Mouse (Mus musculus) thymus, postnatal 10 days (tissue): ENCODE data around the gene Cln5.

Source experiments
- DNase-seq, 2 experiments: peaks; one replicate each; pipeline ENCODE4 v3.0.0; 2021; ENCODE audit warnings: low spot score in 2 of 2

Gene Cln5

GRCm38 (mm10) chr14:103069864-103070611, at the start of gene Cln5:
Cln5 (plus strand) TSS chr14:103070216.
- peak; percentile 86 for DNase-seq

GRCm38 (mm10) chr14:103029203-103029602, 40.8 kb upstream of the Cln5 start:
- DNase-seq = no peak

- peak; percentile 15 to 30 for DNase-seq
Observed at GRCm38 (mm10) chr14:103033271-103033823, 36.7 kb upstream of the Cln5 start.

GRCm38 (mm10) chr14:103034076-103034475, 35.9 kb upstream of the Cln5 start:
- no peak for DNase-seq

- no peak for DNase-seq
Observed at GRCm38 (mm10) chr14:103037016-103037415, 33.0 kb upstream of the Cln5 start.

GRCm38 (mm10) chr14:103046677-103047076, 23.3 kb upstream of the Cln5 start, which contains the start of gene Acod1:
Acod1 (plus strand) TSS chr14:103046977.
- DNase-seq = no peak

GRCm38 (mm10) chr14:103048292-103049086, 21.5 kb upstream of the Cln5 start:
- no peak for DNase-seq

- peak; percentile 69 to 86 for DNase-seq
Observed at GRCm38 (mm10) chr14:103051159-103051769, 18.8 kb upstream of the Cln5 start.

- DNase-seq = no peak
Observed at GRCm38 (mm10) chr14:103054731-103055130, 15.3 kb upstream of the Cln5 start.

- DNase-seq = no peak
Observed at GRCm38 (mm10) chr14:103056601-103057000, 13.4 kb upstream of the Cln5 start.

GRCm38 (mm10) chr14:103058998-103059397, 11.0 kb upstream of the Cln5 start:
- no peak for DNase-seq

GRCm38 (mm10) chr14:103059495-103059894, 10.5 kb upstream of the Cln5 start:
- no peak for DNase-seq

GRCm38 (mm10) chr14:103065294-103066167, 4.5 kb upstream of the Cln5 start:
- peak; percentile 74 to 85 for DNase-seq

- DNase-seq = no peak
Observed at GRCm38 (mm10) chr14:103069465-103069863, 552 bp upstream of the Cln5 start.

- DNase-seq = peak in 1 of 2 experiments; percentile 22
Observed at GRCm38 (mm10) chr14:103070790-103071189, 774 bp downstream of the Cln5 start.

- DNase-seq = no peak
Observed at GRCm38 (mm10) chr14:103071471-103071870, 1.5 kb downstream of the Cln5 start.

- DNase-seq = no peak
Observed at GRCm38 (mm10) chr14:103072731-103073130, 2.7 kb downstream of the Cln5 start.

GRCm38 (mm10) chr14:103073825-103074224, 3.8 kb downstream of the Cln5 start:
- no peak for DNase-seq

- DNase-seq = no peak
Observed at GRCm38 (mm10) chr14:103075166-103075565, 5.2 kb downstream of the Cln5 start.

GRCm38 (mm10) chr14:103077272-103078005, 7.4 kb downstream of the Cln5 start:
- no peak for DNase-seq
